Mouse (Mus musculus): ENCODE data around the gene Endou. TPM values are rescaled to one million over a fixed set of nuclear protein-coding genes. Genes with fewer than 3 reads are reported as not detected.

Endou gene
- polyA plus RNA-seq, 1 experiment from 2014 or later: 0.11 TPM

- no peaks in the 10 kb centered on the region for H3K27me3 ChIP-seq (ENCODE audit: insufficient read depth, poor library complexity, severe bottlenecking)
- H3K9me3 ChIP-seq: no peaks in the 10 kb centered on the region
- H3K4me3 ChIP-seq: no peak overlapping the region
- peaks cover 25% of the 10 kb centered on the region; the same call in 1 of the 2 replicates for H3K36me3 ChIP-seq
- WGBS: 82% methylated on average over 13 of the region's 13 CpGs
- H3K4me1 ChIP-seq: peaks cover 65% of the 10 kb centered on the region
- no peak for DNase-seq (ENCODE audit: low spot score)
- peak overlapping the region; percentile 72; the same call in 1 of the 2 replicates for H3K27ac ChIP-seq
Measured at GRCm38 (mm10) chr15:97749841-97750240, 18.7 kb upstream of the Endou start.

DNA sequence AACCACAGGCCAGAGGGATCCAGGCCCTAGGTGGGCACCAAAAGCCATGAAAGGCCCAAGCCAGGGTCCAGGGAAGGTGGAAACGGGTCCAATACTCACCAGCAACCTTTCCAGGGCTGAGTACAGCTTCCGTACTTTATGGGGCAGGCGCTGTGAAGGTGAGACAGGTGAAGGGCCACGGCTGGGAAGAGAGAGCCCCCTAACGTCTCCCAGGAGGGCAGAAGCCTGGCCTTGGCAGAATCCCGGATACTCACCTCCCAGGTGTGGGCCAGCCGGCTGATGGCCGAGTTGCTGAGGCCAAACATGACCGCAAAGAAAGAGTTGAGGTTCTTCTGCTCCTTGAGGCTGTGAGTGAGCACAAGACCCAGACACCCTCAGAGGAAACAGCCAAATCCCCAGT, 18.3 kb upstream of the Endou start:
- Histone ChIP-seq H3K36me3 (peaks cover 25% of the 10 kb centered on the region; the same call in 1 of the 2 replicates), H3K27me3 (ENCODE audit: insufficient read depth, poor library complexity, severe bottlenecking) (no peaks in the 10 kb centered on the region), H3K4me3 (no peak overlapping the region), H3K9me3 (no peaks in the 10 kb centered on the region), H3K27ac (peak overlapping the region; percentile 72; the same call in 1 of the 2 replicates), H3K4me1 (peaks cover 62% of the 10 kb centered on the region)
- WGBS: 90% methylated on average over 9 of the region's 9 CpGs
- no peak for DNase-seq (ENCODE audit: low spot score)

DNA sequence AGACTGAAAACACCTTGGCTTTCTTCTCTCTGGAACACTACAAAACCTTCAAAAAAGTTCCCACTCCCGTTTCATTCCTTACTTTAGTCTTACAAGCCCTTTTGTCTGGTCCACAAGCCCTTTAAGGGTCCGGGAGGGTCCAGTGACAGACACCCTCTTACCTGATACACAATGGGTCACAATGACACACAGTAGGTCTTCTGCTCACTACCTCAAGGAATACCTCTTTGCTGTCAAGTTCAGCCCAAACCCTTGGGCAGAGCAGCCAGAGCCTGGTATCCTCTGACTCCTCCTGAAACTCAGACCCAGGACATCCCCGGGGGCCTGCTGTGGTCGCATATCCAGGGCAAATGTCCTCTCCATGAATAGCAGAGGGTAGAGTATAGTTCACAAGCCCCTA, 17.8 kb upstream of the Endou start:
- no peaks in the 10 kb centered on the region for H3K27me3 ChIP-seq (ENCODE audit: insufficient read depth, poor library complexity, severe bottlenecking)
- 83% methylated on average over 4 of the region's 4 CpGs for WGBS
- H3K9me3 ChIP-seq: no peaks in the 10 kb centered on the region
- peaks cover 62% of the 10 kb centered on the region for H3K4me1 ChIP-seq
- H3K27ac ChIP-seq: 0 out of 2 replicates have a peak overlapping the region, but pooled peaks have one; percentile 72
- H3K4me3 ChIP-seq: no peak overlapping the region
- DNase-seq (ENCODE audit: low spot score): no peak
- peaks cover 28% of the 10 kb centered on the region; the same call in 1 of the 2 replicates for H3K36me3 ChIP-seq

GRCm38 (mm10) chr15:97748309-97748708, 17.2 kb upstream of the Endou start:
- Histone ChIP-seq H3K4me3 (peak overlapping the region; percentile 15; the same call in 1 of the 2 replicates), H3K9me3 (no peaks in the 10 kb centered on the region), H3K4me1 (peaks cover 63% of the 10 kb centered on the region), H3K27ac (peak overlapping the region; percentile 69), H3K36me3 (peaks cover 30% of the 10 kb centered on the region; the same call in 1 of the 2 replicates), H3K27me3 (ENCODE audit: insufficient read depth, poor library complexity, severe bottlenecking) (no peaks in the 10 kb centered on the region)
- peak; percentile 88 for DNase-seq (ENCODE audit: low spot score)
- 25% methylated on average over 10 of the region's 10 CpGs for WGBS

DNA sequence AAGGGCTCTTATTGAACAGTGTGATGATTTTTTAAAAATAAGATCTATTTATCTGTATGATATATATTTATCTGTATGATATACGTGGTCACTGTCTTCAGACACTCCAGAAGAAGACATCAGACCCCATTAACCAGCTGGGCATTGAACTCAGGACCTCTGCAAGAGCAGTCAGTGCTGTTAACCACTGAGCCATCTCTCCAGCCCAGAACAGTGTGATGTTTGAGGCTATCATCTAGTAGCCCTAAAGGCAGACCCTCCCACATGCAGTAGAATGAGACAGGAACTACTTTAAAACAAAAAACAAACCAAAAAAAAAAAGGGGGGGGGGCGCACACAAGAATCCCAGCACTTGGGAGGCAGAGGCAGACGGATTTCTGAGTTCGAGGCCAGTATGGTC, 16.3 kb upstream of the Endou start:
- peaks cover 26% of the 10 kb centered on the region; the same call in 1 of the 2 replicates for H3K36me3 ChIP-seq
- peaks cover 71% of the 10 kb centered on the region for H3K4me1 ChIP-seq
- WGBS: 89% methylated on average over 4 of the region's 4 CpGs
- no peak for DNase-seq (ENCODE audit: low spot score)
- no peaks in the 10 kb centered on the region for H3K27me3 ChIP-seq (ENCODE audit: insufficient read depth, poor library complexity, severe bottlenecking)
- H3K9me3 ChIP-seq: no peaks in the 10 kb centered on the region
- H3K4me3 ChIP-seq: no peak overlapping the region
- no peak overlapping the region for H3K27ac ChIP-seq

GRCm38 (mm10) chr15:97746748-97747147, 15.6 kb upstream of the Endou start:
- Histone ChIP-seq H3K4me3 (no peak overlapping the region), H3K4me1 (peaks cover 79% of the 10 kb centered on the region)
- WGBS: 88% methylated on average over 24 of the region's 24 CpGs

DNA sequence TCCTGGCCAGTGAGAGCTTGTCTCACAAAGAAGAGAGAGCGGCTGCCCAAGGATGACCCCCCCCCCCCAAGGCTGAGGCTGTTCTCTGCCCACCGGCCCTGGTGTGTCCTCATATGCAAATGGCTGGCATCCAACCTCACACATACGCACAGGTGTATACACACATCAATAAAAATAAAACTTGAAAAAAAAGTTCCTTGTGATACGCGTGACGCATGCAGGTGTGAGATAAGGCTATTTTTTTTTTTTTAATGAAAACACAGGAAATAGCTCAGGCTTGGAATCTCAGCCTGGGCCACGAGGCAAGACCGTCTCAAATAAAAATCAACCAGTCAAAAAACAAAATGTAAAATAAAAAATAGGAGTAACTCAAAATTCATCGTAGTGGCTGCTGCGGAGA, 15.1 kb upstream of the Endou start:
- H3K4me3 ChIP-seq: no peak overlapping the region
- no peaks in the 10 kb centered on the region for H3K9me3 ChIP-seq
- H3K27ac ChIP-seq: no peak overlapping the region
- H3K36me3 ChIP-seq: peaks cover 24% of the 10 kb centered on the region; the same call in 1 of the 2 replicates
- no peaks in the 10 kb centered on the region for H3K27me3 ChIP-seq (ENCODE audit: insufficient read depth, poor library complexity, severe bottlenecking)
- H3K4me1 ChIP-seq: peaks cover 83% of the 10 kb centered on the region
- DNase-seq (ENCODE audit: low spot score): no peak
- 90% methylated on average over 10 of the region's 10 CpGs for WGBS

More at GRCm38 (mm10) chr15:97746748-97747147, 15.6 kb upstream of the Endou start:
- Histone ChIP-seq H3K36me3 (peaks cover 24% of the 10 kb centered on the region; the same call in 1 of the 2 replicates), H3K9me3 (no peaks in the 10 kb centered on the region), H3K27me3 (ENCODE audit: insufficient read depth, poor library complexity, severe bottlenecking) (no peaks in the 10 kb centered on the region), H3K27ac (no peak overlapping the region)
- DNase-seq (ENCODE audit: low spot score): no peak

DNA sequence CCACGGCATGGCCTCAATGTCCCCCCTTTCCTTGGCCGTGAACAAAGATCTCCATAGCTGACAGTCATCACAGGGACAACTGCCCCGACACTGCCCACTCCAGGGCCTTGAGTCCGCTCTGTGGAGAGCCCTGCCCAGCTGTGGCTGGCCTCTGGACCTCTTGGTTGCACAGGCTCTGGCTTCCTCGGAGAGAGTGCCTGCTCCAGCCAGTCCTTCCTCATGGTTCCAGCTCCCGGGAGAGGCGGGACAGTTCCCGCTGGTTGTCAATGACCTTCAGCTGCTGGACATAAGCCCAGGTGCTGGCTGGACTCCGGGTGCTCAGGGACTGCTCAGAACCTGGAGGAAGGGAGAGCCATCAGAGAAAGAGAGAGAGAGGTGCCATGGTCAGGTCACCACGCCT, 14.2 kb upstream of the Endou start:
- peak overlapping the region; percentile 66 for H3K27ac ChIP-seq
- 52% methylated on average over 10 of the region's 10 CpGs for WGBS
- H3K27me3 ChIP-seq (ENCODE audit: insufficient read depth, poor library complexity, severe bottlenecking): no peaks in the 10 kb centered on the region

GRCm38 (mm10) chr15:97744930-97745329, 13.8 kb upstream of the Endou start:
- Histone ChIP-seq H3K9me3 (no peaks in the 10 kb centered on the region), H3K27me3 (ENCODE audit: insufficient read depth, poor library complexity, severe bottlenecking) (no peaks in the 10 kb centered on the region), H3K4me3 (0 out of 2 replicates have a peak overlapping the region, but pooled peaks have one; percentile 1), H3K36me3 (peaks cover 24% of the 10 kb centered on the region; the same call in 1 of the 2 replicates), H3K27ac (peak overlapping the region; percentile 66), H3K4me1 (peaks cover 75% of the 10 kb centered on the region)
- WGBS: 69% methylated on average over 10 of the region's 10 CpGs
- DNase-seq (ENCODE audit: low spot score): no peak

More for the DNA sequence above, 14.2 kb upstream of the Endou start:
- H3K9me3 ChIP-seq: no peaks in the 10 kb centered on the region
- H3K4me1 ChIP-seq: peaks cover 79% of the 10 kb centered on the region
- H3K36me3 ChIP-seq: peaks cover 24% of the 10 kb centered on the region; the same call in 1 of the 2 replicates
- no peak for DNase-seq (ENCODE audit: low spot score)
- 0 out of 2 replicates have a peak overlapping the region, but pooled peaks have one; percentile 1 for H3K4me3 ChIP-seq

- Histone ChIP-seq H3K27me3 (ENCODE audit: insufficient read depth, poor library complexity, severe bottlenecking) (no peaks in the 10 kb centered on the region), H3K36me3 (peaks cover 24% of the 10 kb centered on the region; the same call in 1 of the 2 replicates), H3K27ac (peak overlapping the region; percentile 67), H3K9me3 (no peaks in the 10 kb centered on the region), H3K4me1 (peaks cover 68% of the 10 kb centered on the region), H3K4me3 (no peak overlapping the region)
- no peak for DNase-seq (ENCODE audit: low spot score)
- WGBS: 52% methylated on average over 12 of the region's 12 CpGs
Measured at GRCm38 (mm10) chr15:97743961-97744525, 12.9 kb upstream of the Endou start.

DNA sequence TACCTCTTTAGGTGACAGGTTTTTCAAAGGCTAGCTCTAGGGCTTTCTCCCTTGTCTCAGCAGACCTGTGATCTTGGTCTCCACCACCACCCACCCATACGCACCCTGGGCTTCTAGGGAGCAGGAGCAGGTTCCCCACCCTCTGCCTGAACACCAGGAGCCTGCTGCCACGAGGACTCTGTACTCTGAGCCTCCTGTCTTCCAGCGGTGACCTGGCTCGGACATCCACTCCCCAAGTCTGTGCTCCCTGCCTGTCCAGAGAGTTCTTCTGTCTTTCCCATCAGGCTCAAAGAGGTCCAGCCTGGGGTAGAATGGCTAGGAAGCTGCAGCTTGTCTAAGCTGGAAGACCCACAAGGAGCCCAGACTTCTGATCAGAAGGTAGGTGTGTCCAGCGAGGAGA, 12.1 kb upstream of the Endou start:
- Histone ChIP-seq H3K27ac (peak overlapping the region; percentile 3), H3K27me3 (ENCODE audit: insufficient read depth, poor library complexity, severe bottlenecking) (no peaks in the 10 kb centered on the region), H3K36me3 (peaks cover 19% of the 10 kb centered on the region; the same call in 1 of the 2 replicates), H3K9me3 (no peaks in the 10 kb centered on the region), H3K4me3 (no peak overlapping the region), H3K4me1 (peaks cover 59% of the 10 kb centered on the region)
- 75% methylated on average over 5 of the region's 5 CpGs for WGBS
- no peak for DNase-seq (ENCODE audit: low spot score)

- Histone ChIP-seq H3K9me3 (no peaks in the 10 kb centered on the region), H3K36me3 (peaks cover 19% of the 10 kb centered on the region; the same call in 1 of the 2 replicates), H3K27me3 (ENCODE audit: insufficient read depth, poor library complexity, severe bottlenecking) (no peaks in the 10 kb centered on the region), H3K4me1 (peaks cover 53% of the 10 kb centered on the region), H3K4me3 (no peak overlapping the region), H3K27ac (peak overlapping the region; percentile 83)
- WGBS: 52% methylated on average over 4 of the region's 4 CpGs
- no peak for DNase-seq (ENCODE audit: low spot score)
Measured at GRCm38 (mm10) chr15:97742600-97742999, 11.5 kb upstream of the Endou start.

GRCm38 (mm10) chr15:97742074-97742473, 10.9 kb upstream of the Endou start:
- Histone ChIP-seq H3K36me3 (peaks cover 19% of the 10 kb centered on the region; the same call in 1 of the 2 replicates), H3K27me3 (ENCODE audit: insufficient read depth, poor library complexity, severe bottlenecking) (no peaks in the 10 kb centered on the region), H3K9me3 (no peaks in the 10 kb centered on the region), H3K4me1 (peaks cover 51% of the 10 kb centered on the region), H3K27ac (peak overlapping the region; percentile 83), H3K4me3 (no peak overlapping the region)
- 36% methylated on average over 7 of the region's 7 CpGs for WGBS
- DNase-seq (ENCODE audit: low spot score): no peak

Measured in heart, embryonic 10.5 days (tissue).